Mouse (Mus musculus) ES-E14 (cell line): ENCODE measurements around the gene Fpgs.

Experiments used
- CHD2 ChIP-seq: IDR thresholded peaks from 2 replicates; pipeline ENCODE4 v1.6.1; 2014; ENCODE audit warnings: mild to moderate bottlenecking, low read depth, low read length, inconsistent platforms
- HCFC1 ChIP-seq: IDR thresholded peaks from 2 replicates; pipeline ENCODE4 v1.6.1; 2012; ENCODE audit warnings: low read length, inconsistent platforms, borderline replicate concordance; ENCODE audit not compliant: insufficient read depth
- MAFK ChIP-seq: IDR thresholded peaks from 2 replicates; pipeline ENCODE4 v1.6.1; 2014; ENCODE audit warnings: mild to moderate bottlenecking, low read depth, low read length, inconsistent platforms; ENCODE audit not compliant: insufficient read depth
- ZC3H11A ChIP-seq: IDR thresholded peaks from 2 replicates; pipeline ENCODE4 v1.6.1; 2012; ENCODE audit warnings: low read depth, mild to moderate bottlenecking, inconsistent platforms, low read length, borderline replicate concordance
- ZNF384 ChIP-seq: IDR thresholded peaks from 2 replicates; pipeline ENCODE4 v1.6.1; 2012; ENCODE audit warnings: low read depth, low read length, inconsistent platforms

GRCm38 (mm10) chr2:32671907-32672595, 31.9 kb downstream of the Fpgs start:
- TF ChIP-seq ZNF384 (no peak), HCFC1 (no peak), CHD2 (no peak), ZC3H11A (no peak), MAFK (no peak)
